Mouse (Mus musculus) neural tube, embryonic 10.5 days (tissue): ENCODE measurements around the gene Vmn2r107.

Source experiments
- DNase-seq: peaks from one replicate; pipeline ENCODE4 v3.0.0-alpha.2; 2017; ENCODE audit warnings: low spot score; ENCODE audit errors: extremely low spot score

Vmn2r107 gene

DNA sequence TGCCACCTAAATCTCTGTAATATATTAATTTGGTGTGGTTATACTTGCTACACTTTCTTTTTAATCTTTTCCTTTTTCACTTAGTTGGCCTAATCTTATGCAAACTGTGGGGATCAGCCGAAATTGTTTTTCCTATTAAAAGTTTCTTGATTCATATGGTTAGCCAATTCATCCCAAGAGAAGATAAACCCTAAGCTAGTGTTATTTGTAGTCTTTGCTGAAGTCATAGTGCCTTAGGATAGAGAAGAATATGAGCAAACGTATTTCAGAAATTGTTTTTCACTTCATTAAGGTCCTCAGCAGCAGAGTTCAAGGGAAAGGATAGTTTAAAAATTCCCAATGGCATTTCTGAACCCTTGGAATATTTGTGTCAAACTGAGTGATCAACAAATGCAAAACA is at the start of gene Vmn2r107:
TSS of gene Vmn2r107 (plus strand) at position 301 of the 400 bp plus-strand sequence.
- no peak for DNase-seq

DNA sequence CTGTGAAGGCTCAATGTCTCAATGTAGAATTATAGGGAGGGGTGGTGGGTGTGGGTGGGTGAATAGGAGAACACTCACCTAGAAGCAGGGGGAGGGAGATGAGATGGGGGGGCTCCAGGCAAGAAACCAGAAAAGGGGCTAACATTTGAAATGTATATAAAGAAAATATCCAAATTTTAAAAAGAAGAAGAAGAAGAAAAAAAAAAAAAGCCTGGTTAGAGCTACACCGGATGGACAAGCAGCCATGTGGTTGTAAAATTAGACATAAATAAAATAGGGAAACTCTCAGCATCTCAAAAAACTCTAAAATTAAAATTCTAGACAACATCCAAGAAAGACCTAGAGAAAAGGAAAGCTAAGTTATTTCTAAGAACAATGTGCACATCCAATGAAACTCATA is 39.3 kb upstream of the Vmn2r107 start:
- no peak for DNase-seq

DNA sequence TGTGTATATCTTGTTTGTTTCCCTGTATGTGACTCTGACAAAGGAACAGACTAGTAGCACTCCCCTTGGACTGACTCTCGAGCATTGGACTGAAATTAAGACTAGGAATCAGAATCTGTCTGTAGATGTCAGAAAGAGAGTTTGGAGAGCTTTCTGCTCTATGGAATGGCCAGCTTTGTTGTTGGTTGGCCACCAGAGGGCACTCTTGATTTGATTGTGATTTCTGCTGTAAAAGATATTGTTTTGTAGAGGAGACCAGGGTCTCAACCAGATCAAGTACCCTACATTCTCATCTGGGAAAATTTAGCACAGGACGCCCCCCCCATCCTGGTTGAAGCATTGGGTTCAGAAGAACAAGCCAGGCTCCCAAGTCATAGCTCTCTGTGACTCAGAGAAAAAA is 54.1 kb downstream of the Vmn2r107 start:
- DNase-seq = no peak

DNA sequence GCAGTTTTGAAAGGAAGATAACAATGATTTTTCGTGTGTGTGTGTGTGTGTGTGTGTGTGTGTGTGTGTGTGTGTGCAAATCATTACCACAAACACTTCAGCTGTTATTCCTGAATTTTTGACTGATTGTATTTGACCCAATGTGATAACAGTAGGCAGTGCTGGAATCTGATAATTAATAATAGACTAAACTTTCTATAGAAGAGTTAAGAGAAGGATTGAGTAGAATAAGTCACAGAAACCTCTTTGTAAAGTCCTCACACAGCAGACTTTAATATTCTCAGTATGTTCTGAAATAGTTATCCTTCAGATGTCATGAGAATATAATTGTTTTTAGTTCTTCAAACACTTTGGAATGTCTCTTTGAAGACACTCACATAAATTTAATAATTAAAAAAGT is 68.8 kb downstream of the Vmn2r107 start, which contains the start of gene Vmn1r224:
TSS of gene Vmn1r224 (plus strand) at position 301 of the 400 bp plus-strand sequence.
- DNase-seq = no peak
